Mouse (Mus musculus) embryonic facial prominence, embryonic 11.5 days (tissue): ENCODE data around the gene Tmem178b. TPM values are rescaled to one million over a fixed set of nuclear protein-coding genes. Genes with fewer than 3 reads are reported as not detected.

Experiments used
- ATAC-seq: fragments of 200-750 bp; cut with Nextera tagmentation; replicated peaks from 2 replicates; pipeline ENCODE4 v1.8.0; 2017; ENCODE audit warnings: low read depth; ENCODE audit not compliant: insufficient number of reproducible peaks, low FRiP score, low TSS enrichment
- DNase-seq: peaks from one replicate; pipeline ENCODE4 v3.0.0-alpha.2; 2015; ENCODE audit warnings: low spot score
- H3K27ac ChIP-seq: fragments of 300-500 bp; sonication (generic); replicated peaks from 2 replicates; pipeline ENCODE4 v1.5.1; 2014; ENCODE audit warnings: mild to moderate bottlenecking, low read depth, low read length, control low read depth
- H3K27me3 ChIP-seq: fragments of 300-500 bp; sonication (generic); 2 replicates; pipeline ENCODE4 v1.6.1; 2014; ENCODE audit warnings: mild to moderate bottlenecking, low read length, moderate library complexity, mixed read lengths; ENCODE audit not compliant: control insufficient read depth, insufficient read depth
- H3K36me3 ChIP-seq: fragments of 300-500 bp; sonication (generic); replicated peaks from 2 replicates; pipeline ENCODE4 v1.6.1; 2014; ENCODE audit warnings: low read depth, mild to moderate bottlenecking, low read length, moderate library complexity, mixed read lengths; ENCODE audit not compliant: control insufficient read depth, insufficient read depth
- H3K4me1 ChIP-seq: fragments of 300-500 bp; sonication (generic); 2 replicates; pipeline ENCODE4 v1.6.1; 2014; ENCODE audit warnings: low read length, mixed read lengths; ENCODE audit not compliant: control insufficient read depth, insufficient read depth
- H3K4me2 ChIP-seq: fragments of 300-500 bp; sonication (generic); 2 replicates; pipeline ENCODE4 v1.6.1; 2014; ENCODE audit warnings: low read depth, mild to moderate bottlenecking, control low read depth, low read length, moderate library complexity
- H3K4me3 ChIP-seq: fragments of 300-500 bp; sonication (generic); 2 replicates; pipeline ENCODE4 v1.5.1; 2014; ENCODE audit warnings: low read depth, low read length, control low read depth
- H3K9ac ChIP-seq: fragments of 300-500 bp; sonication (generic); replicated peaks from 2 replicates; pipeline ENCODE4 v1.6.1; 2014; ENCODE audit warnings: mild to moderate bottlenecking, control low read depth, low read length
- H3K9me3 ChIP-seq: fragments of 300-500 bp; sonication (generic); replicated peaks from 2 replicates; pipeline ENCODE4 v1.6.1; 2016; ENCODE audit warnings: mild to moderate bottlenecking, low read length, inconsistent platforms, mixed read lengths; ENCODE audit not compliant: control insufficient read depth
- WGBS: fragments of 180-500 bp; shearing (Covaris S2); extraction: QIAGEN DNeasy Blood & Tissue Kit; methylation state at CpG from one replicate; pipeline ENCODE4 v1.1.7; 2014; 5-methylcytosine and 5-hydroxymethylcytosine counted together
- polyA plus RNA-seq: library from polyadenylated mRNA; unstranded; fragments of >200 nt; fragmentation: Nextera tagmentation; extraction: Ambion mirVana; gene quantifications from 2 replicates; pipeline ENCODE4 v1.2.1, GENCODE M21; 2014

Gene Tmem178b
- polyA plus RNA-seq, 1 experiment from 2014 or later: 1.7 TPM

DNA sequence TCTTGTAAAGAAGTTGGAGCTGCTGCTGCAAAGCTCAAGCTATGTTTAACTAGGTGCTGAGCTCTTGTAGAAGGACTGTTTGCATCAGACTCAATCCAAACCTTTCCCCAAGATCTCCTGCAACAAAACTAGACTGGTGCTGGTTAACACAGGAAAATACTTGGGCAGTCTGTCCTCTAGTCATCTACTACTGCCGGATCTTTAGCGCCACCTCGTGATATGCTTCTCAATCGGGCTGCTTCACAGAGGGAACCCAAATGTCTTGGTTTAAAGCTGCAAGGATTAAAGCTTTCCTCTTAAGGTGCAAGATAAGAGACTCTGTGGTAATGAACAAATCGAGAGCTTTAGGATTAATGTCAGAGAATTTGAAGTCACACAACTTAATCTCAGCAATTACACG is 430.3 kb downstream of the Tmem178b start:
- Histone ChIP-seq H3K9ac (no peak overlapping the region), H3K36me3 (no peaks in the 10 kb centered on the region), H3K4me1 (no peaks in the 10 kb centered on the region), H3K9me3 (no peaks in the 10 kb centered on the region), H3K27ac (no peak overlapping the region), H3K4me3 (no peak overlapping the region), H3K4me2 (no peak overlapping the region), H3K27me3 (no peaks in the 10 kb centered on the region)
- ATAC-seq: no peak
- DNase-seq: peak; percentile 63
- WGBS: 16% methylated on average over 6 of the region's 6 CpGs

Other genes starting within 250 kb of the Tmem178b start
- gene Braf, start 147.8 kb upstream of the Tmem178b start, polyA plus RNA-seq: 17.9 and 18.8 TPM in 2 replicates
- 227 and 244 TPM in 2 replicates for gene Mrps33, start 62.3 kb upstream of the Tmem178b start, polyA plus RNA-seq